Mouse (Mus musculus) gastrocnemius, postnatal 14 days (tissue): ENCODE results near the gene Ftl1. TPM values are rescaled to one million over a fixed set of nuclear protein-coding genes. Genes with fewer than 3 reads are reported as not detected.
"Not testable (repeated sequence)": the region's sequence is repeated elsewhere in the genome, so short reads cannot be mapped to it uniquely, and the experiment has no call there.

ENCODE experiments used
- DNase-seq: peaks from one replicate; pipeline ENCODE4 v3.0.0; 2021; ENCODE audit warnings: mixed read lengths
- intact Hi-C: fragments of 180-260 bp; cut with DNase I; formaldehyde crosslinking; loops from one replicate; pipeline ENCODE4 v1.15.1; 2025; ENCODE audit warnings: low total_unique reads
- total RNA-seq, 2 experiments: library from RNA; stranded (reverse); gene quantifications; 2 replicates each; pipeline ENCODE4 v1.2.3; 2021

The Ftl1 gene
- total RNA-seq, 2 experiments from 2014 or later = 119 to 132 TPM

DNA sequence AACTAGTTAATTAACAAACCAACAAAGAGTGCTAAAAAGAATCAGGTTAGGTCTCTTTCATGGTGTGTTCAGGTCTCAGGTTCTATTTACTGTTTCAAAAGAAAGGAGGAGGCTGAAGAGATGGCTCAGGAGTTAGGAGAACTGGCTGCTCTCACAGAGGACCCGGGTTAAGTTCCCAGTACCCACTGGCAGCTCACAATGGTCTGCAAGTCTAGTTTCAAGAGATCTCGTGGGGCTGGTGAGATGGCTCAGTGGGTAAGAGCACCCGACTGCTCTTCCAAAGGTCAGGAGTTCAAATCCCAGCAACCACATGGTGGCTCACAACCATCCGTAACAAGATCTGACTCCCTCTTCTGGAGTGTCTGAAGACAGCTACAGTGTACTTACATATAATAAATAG is 20.6 kb upstream of the Ftl1 start:
- intact Hi-C loops, DNase-seq: not testable (repeated sequence)

DNA sequence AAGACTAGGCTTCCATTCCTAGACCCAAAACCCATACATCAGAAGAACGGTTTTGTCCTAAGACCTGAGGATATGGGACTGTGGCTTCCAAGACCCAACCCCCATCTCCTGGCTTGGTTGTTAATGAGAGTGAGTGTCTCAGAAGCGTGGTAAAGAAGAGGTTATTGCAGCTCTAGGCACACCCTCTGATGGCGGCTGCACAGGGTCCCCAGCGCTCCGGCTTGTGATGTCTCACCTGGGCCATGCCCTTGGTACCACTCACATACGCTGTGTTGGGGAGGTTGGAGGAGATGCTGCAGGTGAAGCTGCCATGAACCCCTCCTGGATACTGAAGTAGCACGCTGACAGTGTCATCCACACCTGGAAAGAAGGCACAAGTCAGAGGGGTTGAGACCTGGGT is 19.1 kb upstream of the Ftl1 start:
- intact Hi-C loops = loop anchor here (5.0 kb wide), 1 partner anchor 84 kb away; no protein-coding TSS in a partner anchor
- no peak for DNase-seq

DNA sequence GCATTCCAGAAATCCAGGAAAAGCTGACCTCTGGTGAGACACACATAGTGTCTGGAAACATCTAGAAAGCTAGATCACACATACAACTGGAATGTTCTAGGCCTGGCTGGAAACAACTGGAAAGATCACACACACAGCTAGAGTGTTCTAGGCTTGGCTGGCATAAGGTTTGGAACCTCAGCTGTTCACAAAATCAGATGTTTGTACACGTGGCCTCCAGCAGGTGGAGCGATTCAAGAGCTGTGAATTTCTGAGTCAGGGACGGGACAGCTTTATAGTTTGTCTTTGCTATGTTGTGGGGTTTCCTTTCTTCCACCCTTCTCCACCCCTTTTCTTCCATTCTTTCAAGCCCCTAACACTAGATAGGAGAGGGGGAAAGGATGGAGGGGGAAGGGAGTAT is 17.3 kb upstream of the Ftl1 start:
- intact Hi-C loops = loop anchor here (5.0 kb wide), 1 partner anchor 85 kb away; no protein-coding TSS in a partner anchor
- peak; percentile 51 for DNase-seq

DNA sequence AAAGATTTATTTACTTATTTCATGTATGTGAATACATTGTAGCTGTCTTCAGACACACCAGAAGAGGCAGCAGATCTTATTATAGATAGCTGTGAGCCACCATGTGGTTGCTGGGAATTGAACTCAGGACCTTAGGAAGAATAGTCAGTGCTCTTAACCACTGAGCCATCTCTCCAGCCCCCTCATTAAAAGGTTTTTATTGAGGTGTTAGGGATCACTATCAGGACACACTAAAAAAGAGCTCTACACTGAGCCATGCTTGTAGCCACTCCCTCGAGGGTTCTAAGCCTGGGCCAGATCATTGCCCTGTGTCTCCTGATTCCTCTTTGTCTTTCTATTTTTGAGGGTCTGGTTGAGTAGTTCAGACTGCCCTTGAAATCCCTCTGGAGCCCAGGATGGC is 16.8 kb upstream of the Ftl1 start:
- no peak for DNase-seq
- intact Hi-C loops = loop anchor here (5.0 kb wide), 1 partner anchor 86 kb away; no protein-coding TSS in a partner anchor

DNA sequence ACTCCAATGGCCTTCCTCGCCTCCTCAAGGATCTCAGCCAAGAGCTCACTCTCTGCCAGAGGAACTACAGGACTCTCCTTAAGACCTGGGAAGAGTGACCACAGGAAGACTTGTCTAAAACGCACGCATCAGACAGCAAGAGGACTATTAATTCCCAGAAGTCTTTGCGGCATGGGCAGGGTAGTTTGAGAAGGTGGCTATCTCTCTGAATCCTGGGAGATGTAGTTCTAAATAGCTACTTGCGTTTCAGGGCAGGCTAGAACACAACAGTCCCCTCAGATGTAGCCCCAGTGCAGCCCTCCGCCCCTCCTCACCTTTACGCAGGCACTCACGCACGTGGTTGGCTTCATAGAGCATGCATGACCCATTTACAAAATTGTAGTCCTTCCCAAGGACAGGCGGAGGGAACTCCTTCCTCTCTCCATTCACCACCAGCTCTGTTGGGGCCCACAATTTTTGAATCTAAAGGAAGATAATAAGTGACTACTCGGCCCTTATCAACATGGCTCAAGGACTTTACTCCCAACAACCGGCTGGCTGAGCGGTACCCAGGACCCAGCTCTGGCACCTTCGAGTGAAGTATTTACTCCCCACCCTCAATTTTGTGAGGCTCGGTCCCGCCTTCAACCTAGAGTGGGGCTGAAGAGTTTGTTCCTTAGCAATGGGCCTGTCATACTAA is 15.7 kb upstream of the Ftl1 start:
- DNase-seq = no peak
- intact Hi-C loops = loop anchor here (5.0 kb wide), 1 partner anchor 87 kb away; no protein-coding TSS in a partner anchor

DNA sequence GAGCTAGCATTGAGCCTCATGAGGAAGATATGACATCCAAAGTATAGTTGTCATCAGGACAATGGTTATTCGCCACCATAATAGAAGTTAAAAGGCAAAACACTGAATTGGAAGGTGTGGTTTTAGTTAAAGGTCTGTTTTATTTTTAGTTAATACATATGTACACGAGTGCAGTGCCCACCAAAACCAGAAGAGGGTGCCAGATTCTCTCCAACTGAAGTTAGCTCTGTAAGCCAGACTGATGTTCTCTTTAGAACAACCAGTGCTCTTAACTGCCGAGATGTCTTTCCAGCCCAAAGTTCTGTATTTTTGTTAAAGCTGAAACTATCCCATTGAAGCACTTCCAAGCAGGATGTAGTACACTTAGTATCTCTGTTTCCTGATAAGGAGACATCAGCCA is 11.2 kb upstream of the Ftl1 start:
- intact Hi-C loops = no loop called here

DNA sequence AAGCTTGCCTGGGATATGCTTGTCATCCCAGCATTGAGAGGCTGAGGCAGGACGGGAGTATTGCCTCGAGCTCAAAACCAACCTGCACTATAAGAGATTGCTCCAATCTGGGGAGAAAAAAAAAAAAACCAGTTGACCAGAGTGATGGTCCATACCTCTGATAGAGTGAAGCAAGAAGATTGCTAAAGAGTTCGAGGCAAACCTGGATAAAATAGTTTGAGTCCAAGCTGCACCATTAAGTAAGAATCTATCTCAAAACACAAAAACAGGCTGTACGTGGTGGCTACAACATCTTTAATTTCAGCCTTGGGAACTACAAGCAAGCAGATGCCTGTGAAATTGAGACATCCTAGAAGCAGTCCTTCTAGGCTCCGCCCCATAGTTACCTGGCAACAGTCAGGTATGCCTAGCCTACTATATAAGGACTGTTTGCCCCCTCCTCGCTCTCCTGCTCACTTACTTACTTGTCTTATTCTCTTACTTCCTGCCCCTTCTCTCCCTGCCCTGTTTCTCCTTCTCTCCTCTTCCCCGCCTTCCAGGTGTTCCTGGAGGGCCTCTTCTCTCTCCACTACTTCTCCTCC is 7.5 kb upstream of the Ftl1 start:
- DNase-seq = no peak
- intact Hi-C loops = no loop called here

More for the DNA sequence above, 11.2 kb upstream of the Ftl1 start:
- DNase-seq = peak; percentile 66

DNA sequence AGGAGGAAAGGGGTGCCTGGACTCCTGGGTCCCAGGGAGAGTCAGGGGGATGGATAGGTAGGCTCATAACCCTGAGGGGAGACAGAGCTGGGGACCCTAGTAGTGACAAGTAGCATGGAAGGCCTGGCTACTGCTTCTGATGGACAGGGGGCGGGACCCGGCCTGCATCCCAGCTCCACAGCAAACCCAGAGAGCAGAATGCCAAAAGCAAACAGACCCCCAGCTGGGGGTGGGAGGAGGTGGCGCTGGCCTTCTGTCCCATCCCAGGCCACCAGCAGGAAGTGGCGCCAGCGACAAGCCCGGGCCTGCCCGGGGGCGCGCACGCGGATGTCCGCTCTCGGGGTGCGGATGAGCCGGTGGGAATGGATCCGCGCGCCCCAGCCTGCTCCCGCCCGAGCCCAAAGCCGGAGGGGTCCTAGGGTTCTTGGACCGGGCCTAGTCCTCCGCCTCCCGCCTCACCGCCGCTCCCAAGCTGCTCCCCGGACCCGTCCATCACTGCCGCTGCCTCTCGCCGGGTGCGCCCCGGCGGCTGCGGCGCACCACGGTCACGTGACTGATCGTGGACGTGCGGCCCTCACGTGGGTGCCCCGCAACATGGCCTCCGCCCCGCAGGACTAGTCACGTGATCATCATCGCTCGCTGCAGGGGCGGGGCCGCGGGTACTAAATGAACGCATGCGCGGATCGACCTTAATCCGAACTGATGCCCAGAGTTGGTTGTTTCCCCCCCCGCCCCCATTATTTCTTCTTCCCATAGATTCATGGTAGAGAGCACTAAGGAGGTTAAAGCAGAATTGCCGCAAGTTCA is 6.8 kb upstream of the Ftl1 start, which contains the start of gene Bax:
Gene Bax, minus strand, starts transcription at position 616 of the 807 bp plus-strand sequence.
- intact Hi-C loops = no loop called here

DNA sequence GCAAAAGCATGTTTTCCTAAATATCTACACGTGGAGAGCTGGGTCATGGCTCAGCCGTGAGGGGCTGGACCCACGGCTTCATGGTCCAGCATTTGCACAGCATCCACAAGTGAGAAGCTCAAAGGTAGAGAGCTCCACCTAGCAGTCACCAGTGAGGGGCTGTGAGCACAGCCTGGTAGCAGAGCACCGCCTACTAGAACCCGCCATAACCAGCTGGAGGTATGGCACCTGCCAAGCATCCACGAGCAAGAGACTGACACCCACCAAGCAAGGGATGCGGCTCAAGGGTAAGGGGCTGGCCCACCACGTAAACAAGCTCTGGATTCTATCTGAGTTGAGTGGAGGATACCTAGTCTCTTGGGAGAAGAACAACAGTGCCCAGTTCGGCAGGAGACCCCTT is 5.9 kb upstream of the Ftl1 start:
- intact Hi-C loops = no loop called here
- DNase-seq = no peak

More for the DNA sequence above, 6.8 kb upstream of the Ftl1 start, which contains the start of gene Bax:
- peak; percentile 97 for DNase-seq

DNA sequence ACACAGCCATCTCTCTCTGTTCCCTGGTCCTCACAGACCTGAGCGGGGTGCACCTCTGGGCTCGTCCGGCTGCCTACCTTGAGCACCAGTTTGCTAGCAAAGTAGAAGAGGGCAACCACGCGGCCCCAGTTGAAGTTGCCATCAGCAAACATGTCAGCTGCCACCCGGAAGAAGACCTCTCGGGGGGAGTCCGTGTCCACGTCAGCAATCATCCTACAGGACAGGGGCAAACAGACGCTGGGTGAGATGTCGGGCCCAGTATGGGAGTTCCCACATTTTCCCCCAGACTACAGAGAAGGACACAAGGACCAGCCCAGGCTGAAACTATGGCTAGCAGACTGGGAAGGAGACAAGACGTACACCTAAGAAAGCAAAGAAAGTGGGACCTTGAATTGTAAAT is 5.4 kb upstream of the Ftl1 start:
- no peak for DNase-seq
- intact Hi-C loops = no loop called here

DNA sequence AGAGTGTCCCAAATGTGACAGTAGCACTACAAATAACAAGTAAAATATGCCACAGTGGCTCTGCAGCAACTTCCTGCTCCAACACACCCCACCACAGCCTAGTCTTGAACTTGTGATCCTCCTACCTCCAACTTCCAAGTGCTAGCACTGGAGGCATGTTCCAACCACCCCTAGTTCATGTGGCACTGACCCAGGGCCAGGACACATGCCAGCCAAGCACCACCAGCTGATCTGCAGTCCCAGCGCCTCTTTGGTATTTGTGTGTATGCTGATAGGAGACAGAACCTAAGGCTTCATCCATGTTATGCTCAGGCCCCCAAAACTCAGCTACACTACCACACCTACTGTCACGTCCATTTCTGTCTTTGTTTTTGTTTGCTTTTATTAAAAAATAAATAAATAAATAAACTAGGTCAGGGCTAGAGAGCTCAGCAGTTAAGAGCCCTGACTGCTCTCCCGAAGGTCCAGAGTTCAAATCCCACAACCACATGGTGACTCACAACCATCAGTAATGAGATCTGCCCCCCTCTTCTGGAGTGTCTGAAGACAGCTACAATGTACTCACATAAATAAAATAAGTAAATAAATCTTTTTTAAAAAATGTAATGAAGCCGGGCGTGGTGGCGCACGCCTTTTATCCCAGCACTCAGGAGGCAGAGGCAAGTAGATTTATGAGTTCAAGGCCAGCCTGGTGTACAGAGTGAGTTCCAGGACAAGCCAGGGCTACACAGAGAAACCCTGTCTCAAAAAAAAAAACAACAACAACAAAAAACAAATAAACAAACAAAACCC is 4.5 kb upstream of the Ftl1 start:
- intact Hi-C loops = no loop called here
- DNase-seq = no peak

DNA sequence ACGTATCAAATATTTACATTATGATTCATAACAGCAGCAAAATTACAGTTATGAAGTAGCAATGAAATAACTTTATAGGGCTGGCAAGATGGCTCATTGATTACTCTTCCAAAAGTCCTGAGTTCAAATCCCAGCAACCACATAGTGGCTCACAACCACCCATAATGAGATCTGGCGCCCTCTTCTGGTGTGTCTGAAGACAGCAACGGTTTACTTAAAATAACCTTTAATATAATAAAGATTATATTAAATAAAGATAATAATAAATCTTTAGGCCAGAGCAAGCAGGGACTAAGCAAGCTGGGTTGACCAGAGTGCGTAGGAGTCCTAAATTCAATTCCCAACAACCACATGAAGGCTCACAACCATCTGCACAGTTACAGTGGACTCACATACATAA is 3.2 kb upstream of the Ftl1 start:
- DNase-seq, intact Hi-C loops: not testable (repeated sequence)

DNA sequence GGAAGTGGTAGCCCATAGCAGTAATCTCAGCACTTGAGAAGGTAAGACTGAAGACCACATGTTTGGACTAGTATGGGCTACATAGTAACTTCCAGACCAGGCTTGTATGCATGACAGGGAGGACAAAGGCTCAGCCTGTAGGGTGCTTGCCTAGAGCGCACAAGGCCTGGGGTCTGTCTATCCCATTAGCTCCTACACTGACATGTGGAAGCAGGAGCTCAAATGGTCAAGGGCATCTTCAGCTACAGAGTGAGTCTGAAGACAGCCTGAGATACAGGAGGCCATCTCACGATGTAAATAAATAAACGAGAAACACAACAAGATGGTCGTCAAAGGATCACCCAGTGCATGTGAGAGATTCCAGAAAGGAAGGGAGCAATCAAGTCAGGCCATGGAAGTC is 2.6 kb upstream of the Ftl1 start:
- intact Hi-C loops = no loop called here
- DNase-seq = no peak

DNA sequence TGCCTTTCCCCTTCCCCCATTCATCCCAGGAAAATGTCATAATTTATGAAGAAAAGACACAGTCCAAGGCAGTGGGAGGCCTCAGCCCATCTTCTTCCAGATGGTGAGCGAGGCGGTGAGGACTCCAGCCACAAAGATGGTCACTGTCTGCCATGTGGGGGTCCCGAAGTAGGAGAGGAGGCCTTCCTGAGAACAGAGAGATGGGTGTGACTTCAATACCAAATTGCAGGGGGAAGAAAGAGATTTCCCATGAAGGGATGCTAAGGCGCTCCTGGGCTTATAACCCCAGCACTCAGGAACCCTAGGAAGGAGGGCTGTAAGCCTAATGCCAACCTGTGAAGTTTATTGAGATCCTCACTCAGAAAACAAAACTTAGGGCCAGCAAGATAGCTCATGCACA is 2.1 kb upstream of the Ftl1 start:
- intact Hi-C loops = no loop called here
- no peak for DNase-seq

DNA sequence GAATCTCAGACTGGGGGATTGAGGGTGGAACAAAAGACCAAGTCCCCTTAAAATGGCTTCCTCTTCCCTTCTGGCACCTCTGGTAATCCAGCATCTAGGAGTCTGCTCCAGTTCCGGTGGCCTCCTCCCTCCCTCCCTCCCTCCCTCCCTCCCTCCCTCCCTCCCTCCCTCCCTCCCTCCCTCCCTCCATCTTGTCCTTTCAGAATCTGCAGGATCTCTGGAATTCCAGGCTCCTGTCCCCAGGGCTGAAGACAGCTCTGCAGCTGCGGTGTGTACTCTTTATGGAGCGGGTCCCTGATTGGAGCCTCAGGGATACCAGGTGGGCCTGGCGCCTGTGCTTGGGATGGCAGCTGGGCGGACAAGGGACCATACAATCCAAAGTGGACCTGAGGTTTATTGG is 1.6 kb upstream of the Ftl1 start:
- intact Hi-C loops = no loop called here
- peak; percentile 17 for DNase-seq

DNA sequence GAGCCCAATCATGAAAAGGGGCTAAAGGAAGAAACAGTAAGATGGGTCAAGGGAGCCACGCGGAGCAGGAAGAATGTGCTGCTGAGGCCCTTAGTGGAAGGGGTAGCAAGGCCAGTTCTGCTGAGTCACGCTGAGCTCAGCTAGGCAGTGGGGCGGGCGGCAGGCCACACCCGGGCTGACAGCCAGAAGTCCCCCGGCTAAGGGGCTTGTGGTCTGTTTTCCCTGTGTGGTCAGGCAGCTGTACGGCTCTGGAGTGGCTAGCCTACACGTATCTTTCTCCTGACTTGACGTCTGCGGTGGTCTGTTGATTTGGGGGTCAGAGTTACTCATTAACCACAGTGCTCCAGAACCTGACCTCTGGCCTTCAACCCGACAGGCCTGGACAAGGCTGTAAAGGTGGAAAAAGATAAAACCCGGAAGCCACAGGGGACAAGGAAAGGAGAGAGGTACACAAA is 1.2 kb upstream of the Ftl1 start:
- DNase-seq = peak; percentile 69
- intact Hi-C loops = no loop called here

DNA sequence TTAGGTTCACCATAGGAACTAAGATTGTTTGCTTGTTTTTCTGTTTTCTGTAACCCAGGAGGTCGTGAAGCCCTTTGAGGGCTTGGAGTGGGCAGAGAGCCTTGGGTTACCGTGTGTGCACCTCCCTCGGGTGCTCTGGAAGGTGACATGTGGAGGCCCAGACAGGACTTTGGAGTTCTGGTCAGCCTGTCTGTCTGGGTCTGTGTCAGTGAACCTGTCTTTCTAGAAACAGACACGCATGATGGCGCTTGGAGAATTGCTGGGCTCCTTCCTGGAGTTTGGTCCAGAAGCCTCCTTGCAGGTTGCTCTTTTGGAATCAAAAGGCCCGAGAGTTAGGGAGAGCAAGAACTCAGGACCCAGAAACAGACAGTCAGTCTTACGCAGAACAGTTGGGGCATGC is 693 bp upstream of the Ftl1 start:
- DNase-seq = no peak
- intact Hi-C loops = no loop called here

DNA sequence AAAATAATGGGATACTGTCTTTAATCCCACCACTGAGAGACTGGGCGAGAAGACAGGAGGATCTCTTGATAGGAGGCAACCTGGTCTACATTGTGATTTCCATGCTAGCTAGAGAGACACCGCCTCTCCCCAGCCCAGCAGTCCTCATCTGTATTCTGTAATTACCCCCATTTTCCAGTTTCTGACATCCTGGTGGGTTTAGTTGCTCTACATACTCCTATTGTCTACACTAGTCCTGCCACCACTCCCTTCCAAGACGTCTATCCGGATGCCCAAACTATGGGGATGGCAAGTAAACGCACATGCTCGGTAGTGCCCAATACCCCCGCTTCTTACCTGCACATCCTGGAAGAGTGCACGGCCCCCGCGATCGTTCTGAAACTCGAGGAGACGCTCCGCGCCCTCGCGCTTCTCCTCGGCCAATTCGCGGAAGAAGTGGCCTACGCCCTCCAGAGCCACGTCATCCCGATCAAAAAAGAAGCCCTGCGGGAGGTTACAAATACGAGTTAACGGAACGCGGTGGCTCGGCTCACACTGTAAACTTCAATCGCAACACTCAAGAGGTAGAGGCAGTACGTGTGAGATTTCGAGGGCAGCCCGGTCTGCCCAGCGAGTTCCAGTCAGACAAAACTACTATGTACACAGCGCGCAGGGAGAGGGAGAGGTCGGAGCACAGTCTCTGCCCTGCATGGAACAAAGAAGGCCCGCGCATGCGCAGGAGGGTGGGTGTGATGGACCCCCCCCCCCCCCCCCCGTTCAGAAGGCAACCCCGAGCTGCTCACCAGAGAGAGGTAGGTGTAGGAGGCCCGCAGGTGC is 728 bp downstream of the Ftl1 start:
- DNase-seq = peak; percentile 86
- intact Hi-C loops = no loop called here
